Mouse (Mus musculus): ENCODE measurements at regions not wholly inside any gene's neighbourhood (a gene's known extent, or its start where the extent isn't known, plus 50 kb on each side); places are given as distances from the start of the nearest gene placed in this dataset.

GRCm38 (mm10) chr4:53315876-53316762 is 124.1 kb upstream of the Slc44a1 start:
- Histone ChIP-seq H3K4me1 (ENCODE audit: control insufficient read depth, insufficient read depth, low read length) (peaks cover 6% of the 10 kb centered on the region), H3K4me2 (no peak overlapping the region), H3K9ac (ENCODE audit: low read length) (no peak overlapping the region), H3K9me3 (ENCODE audit: control insufficient read depth, low read length) (no peaks in the 10 kb centered on the region), H3K36me3 (ENCODE audit: control insufficient read depth, insufficient read depth, low read length) (no peaks in the 10 kb centered on the region), H3K27ac (ENCODE audit: low read depth, low read length) (no peak overlapping the region), H3K4me3 (ENCODE audit: low read depth, low read length) (no peak overlapping the region), H3K27me3 (ENCODE audit: control insufficient read depth, insufficient read depth, low read length) (no peaks in the 10 kb centered on the region)
- ATAC-seq (ENCODE audit: low FRiP score) (no peak), DNase-seq (ENCODE audit: low spot score, missing footprints) (no peak)
- WGBS: 79% methylated on average over 13 of the region's 13 CpGs

- H3K4me2 ChIP-seq: no peak overlapping the region
- H3K27ac ChIP-seq (ENCODE audit: low read depth, low read length): no peak overlapping the region
- no peak overlapping the region for H3K4me3 ChIP-seq (ENCODE audit: low read depth, low read length)
- no peak overlapping the region for H3K9ac ChIP-seq (ENCODE audit: low read length)
- DNase-seq (ENCODE audit: low spot score, missing footprints) (no peak), ATAC-seq (ENCODE audit: low FRiP score) (no peak)
- no peaks in the 10 kb centered on the region for H3K36me3 ChIP-seq (ENCODE audit: control insufficient read depth, insufficient read depth, low read length)
- peaks cover 6% of the 10 kb centered on the region for H3K4me1 ChIP-seq (ENCODE audit: control insufficient read depth, insufficient read depth, low read length)
- H3K9me3 ChIP-seq (ENCODE audit: control insufficient read depth, low read length): no peaks in the 10 kb centered on the region
- H3K27me3 ChIP-seq (ENCODE audit: control insufficient read depth, insufficient read depth, low read length): no peaks in the 10 kb centered on the region
- WGBS: 88% methylated on average over 7 of the region's 7 CpGs
Observed at GRCm38 (mm10) chr4:53315121-53315875, 124.9 kb upstream of the Slc44a1 start.

GRCm38 (mm10) chr4:53314076-53314475 is 126.1 kb upstream of the Slc44a1 start:
- Histone ChIP-seq H3K36me3 (ENCODE audit: control insufficient read depth, insufficient read depth, low read length) (no peaks in the 10 kb centered on the region), H3K27ac (ENCODE audit: low read depth, low read length) (no peak overlapping the region), H3K4me2 (no peak overlapping the region), H3K4me1 (ENCODE audit: control insufficient read depth, insufficient read depth, low read length) (peaks cover 6% of the 10 kb centered on the region), H3K9ac (ENCODE audit: low read length) (no peak overlapping the region), H3K4me3 (ENCODE audit: low read depth, low read length) (no peak overlapping the region), H3K27me3 (ENCODE audit: control insufficient read depth, insufficient read depth, low read length) (no peaks in the 10 kb centered on the region), H3K9me3 (ENCODE audit: control insufficient read depth, low read length) (no peaks in the 10 kb centered on the region)
- DNase-seq (ENCODE audit: low spot score, missing footprints): no peak
- 93% methylated on average over 8 of the region's 8 CpGs for WGBS
- no peak for ATAC-seq (ENCODE audit: low FRiP score)

GRCm38 (mm10) chr4:53307121-53307520 is 133.1 kb upstream of the Slc44a1 start:
- Histone ChIP-seq H3K4me3 (ENCODE audit: low read depth, low read length) (no peak overlapping the region), H3K27me3 (ENCODE audit: control insufficient read depth, insufficient read depth, low read length) (no peaks in the 10 kb centered on the region), H3K36me3 (ENCODE audit: control insufficient read depth, insufficient read depth, low read length) (no peaks in the 10 kb centered on the region), H3K27ac (ENCODE audit: low read depth, low read length) (no peak overlapping the region), H3K9me3 (ENCODE audit: control insufficient read depth, low read length) (no peaks in the 10 kb centered on the region), H3K9ac (ENCODE audit: low read length) (no peak overlapping the region), H3K4me2 (no peak overlapping the region), H3K4me1 (ENCODE audit: control insufficient read depth, insufficient read depth, low read length) (no peaks in the 10 kb centered on the region)
- DNase-seq (ENCODE audit: low spot score, missing footprints) (no peak), ATAC-seq (ENCODE audit: low FRiP score) (no peak)
- WGBS: 78% methylated on average over 4 of the region's 4 CpGs

- no peaks in the 10 kb centered on the region for H3K36me3 ChIP-seq (ENCODE audit: control insufficient read depth, insufficient read depth, low read length)
- H3K9me3 ChIP-seq (ENCODE audit: control insufficient read depth, low read length): no peaks in the 10 kb centered on the region
- H3K4me2 ChIP-seq: no peak overlapping the region
- DNase-seq (ENCODE audit: low spot score, missing footprints) (peak; percentile 12), ATAC-seq (ENCODE audit: low FRiP score) (no peak)
- H3K9ac ChIP-seq (ENCODE audit: low read length): no peak overlapping the region
- WGBS: 90% methylated on average over 4 of the region's 4 CpGs
- H3K4me3 ChIP-seq (ENCODE audit: low read depth, low read length): no peak overlapping the region
- H3K27me3 ChIP-seq (ENCODE audit: control insufficient read depth, insufficient read depth, low read length): no peaks in the 10 kb centered on the region
- no peaks in the 10 kb centered on the region for H3K4me1 ChIP-seq (ENCODE audit: control insufficient read depth, insufficient read depth, low read length)
- no peak overlapping the region for H3K27ac ChIP-seq (ENCODE audit: low read depth, low read length)
Observed at GRCm38 (mm10) chr4:53304782-53305385, 135.3 kb upstream of the Slc44a1 start.

GRCm38 (mm10) chr4:53304290-53304654 is 135.9 kb upstream of the Slc44a1 start:
- no peak overlapping the region for H3K4me3 ChIP-seq (ENCODE audit: low read depth, low read length)
- ATAC-seq (ENCODE audit: low FRiP score): no peak

GRCm38 (mm10) chr4:53303621-53304289 is 136.5 kb upstream of the Slc44a1 start:
- Histone ChIP-seq H3K4me1 (ENCODE audit: control insufficient read depth, insufficient read depth, low read length) (no peaks in the 10 kb centered on the region), H3K36me3 (ENCODE audit: control insufficient read depth, insufficient read depth, low read length) (no peaks in the 10 kb centered on the region), H3K27ac (ENCODE audit: low read depth, low read length) (no peak overlapping the region), H3K27me3 (ENCODE audit: control insufficient read depth, insufficient read depth, low read length) (no peaks in the 10 kb centered on the region), H3K9ac (ENCODE audit: low read length) (no peak overlapping the region), H3K4me3 (ENCODE audit: low read depth, low read length) (no peak overlapping the region), H3K4me2 (no peak overlapping the region), H3K9me3 (ENCODE audit: control insufficient read depth, low read length) (no peaks in the 10 kb centered on the region)
- ATAC-seq (ENCODE audit: low FRiP score) (no peak), DNase-seq (ENCODE audit: low spot score, missing footprints) (no peak)
- WGBS: 81% methylated on average over 4 of the region's 4 CpGs

More at GRCm38 (mm10) chr4:53304290-53304654, 135.9 kb upstream of the Slc44a1 start:
- DNase-seq (ENCODE audit: low spot score, missing footprints): peak; percentile 53
- no peaks in the 10 kb centered on the region for H3K27me3 ChIP-seq (ENCODE audit: control insufficient read depth, insufficient read depth, low read length)
- no peak overlapping the region for H3K9ac ChIP-seq (ENCODE audit: low read length)
- no peaks in the 10 kb centered on the region for H3K36me3 ChIP-seq (ENCODE audit: control insufficient read depth, insufficient read depth, low read length)
- H3K9me3 ChIP-seq (ENCODE audit: control insufficient read depth, low read length): no peaks in the 10 kb centered on the region
- H3K4me2 ChIP-seq: no peak overlapping the region
- WGBS: 69% methylated on average over 2 of the region's 2 CpGs
- H3K27ac ChIP-seq (ENCODE audit: low read depth, low read length): no peak overlapping the region
- no peaks in the 10 kb centered on the region for H3K4me1 ChIP-seq (ENCODE audit: control insufficient read depth, insufficient read depth, low read length)

GRCm38 (mm10) chr4:53297975-53298374 is 138.3 kb upstream of the Abca1 start:
- Histone ChIP-seq H3K9ac (ENCODE audit: low read length) (no peak overlapping the region), H3K4me2 (no peak overlapping the region), H3K4me3 (ENCODE audit: low read depth, low read length) (no peak overlapping the region), H3K4me1 (ENCODE audit: control insufficient read depth, insufficient read depth, low read length) (no peaks in the 10 kb centered on the region), H3K27me3 (ENCODE audit: control insufficient read depth, insufficient read depth, low read length) (no peaks in the 10 kb centered on the region), H3K9me3 (ENCODE audit: control insufficient read depth, low read length) (no peaks in the 10 kb centered on the region), H3K27ac (ENCODE audit: low read depth, low read length) (no peak overlapping the region), H3K36me3 (ENCODE audit: control insufficient read depth, insufficient read depth, low read length) (no peaks in the 10 kb centered on the region)
- DNase-seq (ENCODE audit: low spot score, missing footprints) (no peak), ATAC-seq (ENCODE audit: low FRiP score) (no peak)

All from midbrain, embryonic 11.5 days (tissue).